Mouse (Mus musculus) forebrain, embryonic 16.5 days (tissue): Measurements from ENCODE around the gene Tanc1. TPM values are rescaled to one million over a fixed set of nuclear protein-coding genes. Genes with fewer than 3 reads are reported as not detected.

Experiments used
- ATAC-seq: fragments of 200-750 bp; cut with Nextera tagmentation; 2 replicates; pipeline ENCODE4 v1.8.0; 2017; ENCODE audit warnings: mild to moderate bottlenecking, moderate library complexity
- H3K27ac ChIP-seq: fragments of 300-500 bp; sonication (generic); 2 replicates; pipeline ENCODE4 v1.5.1; 2014; ENCODE audit warnings: low read length, control low read depth
- H3K27me3 ChIP-seq: fragments of 300-500 bp; sonication (generic); replicated peaks from 2 replicates; pipeline ENCODE4 v1.6.1; 2014; ENCODE audit warnings: low read length; ENCODE audit not compliant: control insufficient read depth, insufficient read depth
- H3K36me3 ChIP-seq: fragments of 300-500 bp; sonication (generic); 2 replicates; pipeline ENCODE4 v1.6.1; 2014; ENCODE audit not compliant: control insufficient read depth, insufficient read depth
- H3K4me1 ChIP-seq: fragments of 300-500 bp; sonication (generic); replicated peaks from 2 replicates; pipeline ENCODE4 v1.6.1; 2014; ENCODE audit warnings: low read length; ENCODE audit not compliant: control insufficient read depth, insufficient read depth
- H3K4me2 ChIP-seq: fragments of 300-500 bp; sonication (generic); 2 replicates; pipeline ENCODE4 v1.6.1; 2014; ENCODE audit warnings: mild to moderate bottlenecking, low read length, control low read depth
- H3K4me3 ChIP-seq: fragments of 300-500 bp; sonication (generic); replicated peaks from 2 replicates; pipeline ENCODE4 v1.5.1; 2014; ENCODE audit warnings: mild to moderate bottlenecking, low read length, control low read depth
- H3K9ac ChIP-seq: fragments of 300-500 bp; sonication (generic); replicated peaks from 2 replicates; pipeline ENCODE4 v1.6.1; 2014; ENCODE audit warnings: low read depth, low read length, control low read depth
- H3K9me3 ChIP-seq: fragments of 300-500 bp; sonication (generic); 2 replicates; pipeline ENCODE4 v1.6.1; 2016; ENCODE audit warnings: low read length; ENCODE audit not compliant: control insufficient read depth
- WGBS: fragments of 180-500 bp; shearing (Covaris S2); extraction: QIAGEN DNeasy Blood & Tissue Kit; methylation state at CpG from one replicate; pipeline ENCODE4 v1.1.7; 2014; 5-methylcytosine and 5-hydroxymethylcytosine counted together
- polyA plus RNA-seq: library from polyadenylated mRNA; unstranded; fragments of >200 nt; fragmentation: Nextera tagmentation; extraction: Ambion mirVana; gene quantifications from 2 replicates; pipeline ENCODE4 v1.2.1, GENCODE M21; 2015

The Tanc1 gene
- polyA plus RNA-seq, 1 experiment from 2014 or later = 10.7 TPM

GRCm38 (mm10) chr2:59699893-59700292 lies 88.1 kb downstream of the Tanc1 start:
- H3K27ac ChIP-seq = no peak overlapping the region
- 83% methylated on average over 9 of the region's 9 CpGs for WGBS
- H3K4me3 ChIP-seq = no peak overlapping the region
- H3K4me2 ChIP-seq = no peak overlapping the region
- no peaks in the 10 kb centered on the region for H3K9me3 ChIP-seq
- no peak for ATAC-seq
- no peak overlapping the region for H3K9ac ChIP-seq
- peaks cover 14% of the 10 kb centered on the region for H3K4me1 ChIP-seq
- no peaks in the 10 kb centered on the region for H3K36me3 ChIP-seq
- H3K27me3 ChIP-seq = no peaks in the 10 kb centered on the region

- H3K36me3 ChIP-seq = no peaks in the 10 kb centered on the region
- no peak for ATAC-seq
- no peak overlapping the region for H3K4me2 ChIP-seq
- H3K27ac ChIP-seq = no peak overlapping the region
- no peaks in the 10 kb centered on the region for H3K9me3 ChIP-seq
- H3K9ac ChIP-seq = no peak overlapping the region
- H3K27me3 ChIP-seq = no peaks in the 10 kb centered on the region
- no peaks in the 10 kb centered on the region for H3K4me1 ChIP-seq
- no peak overlapping the region for H3K4me3 ChIP-seq
- WGBS = 51% methylated on average over 12 of the region's 12 CpGs
Observed at GRCm38 (mm10) chr2:59705221-59705620, 93.4 kb downstream of the Tanc1 start.

DNA sequence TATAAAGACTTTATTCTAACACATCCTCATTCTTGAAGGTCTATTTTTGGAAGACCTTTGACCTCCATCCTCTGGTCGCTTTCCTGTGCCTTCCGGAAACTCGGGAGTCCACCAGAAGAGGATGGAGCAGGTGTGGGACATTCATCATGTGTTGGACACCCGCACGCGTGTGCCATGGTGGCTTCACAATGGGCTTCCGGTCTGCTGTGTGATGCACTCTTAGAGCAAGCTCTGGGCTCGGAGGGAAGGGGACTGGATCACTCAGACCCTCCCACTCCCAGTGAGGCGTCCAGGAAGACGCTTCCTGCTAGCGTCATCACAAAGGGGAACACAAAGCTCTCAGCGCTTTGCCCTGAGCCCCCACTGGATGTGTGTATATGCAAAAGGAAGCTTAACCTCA lies 95.0 kb downstream of the Tanc1 start:
- Histone ChIP-seq H3K27ac (no peak overlapping the region), H3K36me3 (no peaks in the 10 kb centered on the region), H3K27me3 (no peaks in the 10 kb centered on the region), H3K4me2 (no peak overlapping the region), H3K9ac (no peak overlapping the region), H3K9me3 (no peaks in the 10 kb centered on the region), H3K4me3 (no peak overlapping the region), H3K4me1 (no peaks in the 10 kb centered on the region)
- 89% methylated on average over 12 of the region's 12 CpGs for WGBS
- ATAC-seq = no peak

DNA sequence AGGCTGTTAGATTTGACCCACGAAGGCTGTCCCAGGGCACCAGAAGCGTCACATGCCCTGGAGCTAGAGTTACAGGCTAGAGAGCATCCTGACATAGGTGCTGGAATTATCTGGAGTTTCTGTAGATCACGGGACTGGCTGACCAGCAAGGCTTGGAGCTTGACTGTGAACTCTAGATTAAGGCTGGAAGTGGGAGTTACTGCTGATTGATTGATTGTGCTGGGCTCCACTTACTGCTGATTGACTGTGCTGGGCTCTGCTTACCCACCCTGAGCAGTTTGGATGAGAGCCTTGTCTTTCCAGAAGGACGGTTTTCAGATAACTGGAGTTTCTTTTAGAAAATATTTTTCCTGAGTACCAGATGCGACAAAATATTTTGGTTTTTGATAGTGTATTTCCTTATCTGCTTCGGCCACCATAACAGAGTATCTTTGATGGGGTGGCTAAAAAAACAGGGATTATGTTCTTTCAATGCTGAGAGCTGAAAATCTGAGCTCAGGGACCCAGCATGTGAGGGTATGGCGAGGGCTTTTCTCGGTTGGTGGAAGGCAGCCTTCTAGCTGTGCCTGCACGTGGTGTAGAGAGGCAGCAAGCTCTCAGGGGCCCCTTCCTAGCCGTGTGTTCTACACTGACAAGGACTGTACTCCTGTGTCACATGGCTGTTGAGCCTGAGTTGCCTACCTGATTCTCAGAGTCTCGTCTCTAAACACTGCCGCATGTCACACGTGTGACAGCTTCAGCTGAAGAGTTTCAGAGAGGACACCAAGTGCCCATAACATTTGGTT lies 96.3 kb downstream of the Tanc1 start:
- no peak for ATAC-seq

GRCm38 (mm10) chr2:59710771-59711170 lies 98.9 kb downstream of the Tanc1 start:
- no peak overlapping the region for H3K4me2 ChIP-seq
- no peak overlapping the region for H3K4me3 ChIP-seq
- no peaks in the 10 kb centered on the region; the same call in 1 of the 2 replicates for H3K4me1 ChIP-seq
- no peak for ATAC-seq
- H3K9me3 ChIP-seq = no peaks in the 10 kb centered on the region
- no peaks in the 10 kb centered on the region for H3K27me3 ChIP-seq
- WGBS = 86% methylated on average over 6 of the region's 6 CpGs
- H3K9ac ChIP-seq = no peak overlapping the region
- no peaks in the 10 kb centered on the region for H3K36me3 ChIP-seq
- H3K27ac ChIP-seq = no peak overlapping the region

More for the DNA sequence above, 96.3 kb downstream of the Tanc1 start:
- no peak overlapping the region for H3K4me2 ChIP-seq
- no peaks in the 10 kb centered on the region for H3K9me3 ChIP-seq
- no peak overlapping the region for H3K27ac ChIP-seq
- H3K9ac ChIP-seq = no peak overlapping the region
- no peaks in the 10 kb centered on the region for H3K27me3 ChIP-seq
- no peak overlapping the region for H3K4me3 ChIP-seq
- H3K36me3 ChIP-seq = no peaks in the 10 kb centered on the region
- WGBS = 74% methylated on average over 13 of the region's 13 CpGs
- H3K4me1 ChIP-seq = no peaks in the 10 kb centered on the region; the same call in 1 of the 2 replicates

GRCm38 (mm10) chr2:59711992-59712391 lies 100.2 kb downstream of the Tanc1 start:
- ATAC-seq = no peak
- H3K27ac ChIP-seq = no peak overlapping the region
- no peak overlapping the region for H3K4me3 ChIP-seq

DNA sequence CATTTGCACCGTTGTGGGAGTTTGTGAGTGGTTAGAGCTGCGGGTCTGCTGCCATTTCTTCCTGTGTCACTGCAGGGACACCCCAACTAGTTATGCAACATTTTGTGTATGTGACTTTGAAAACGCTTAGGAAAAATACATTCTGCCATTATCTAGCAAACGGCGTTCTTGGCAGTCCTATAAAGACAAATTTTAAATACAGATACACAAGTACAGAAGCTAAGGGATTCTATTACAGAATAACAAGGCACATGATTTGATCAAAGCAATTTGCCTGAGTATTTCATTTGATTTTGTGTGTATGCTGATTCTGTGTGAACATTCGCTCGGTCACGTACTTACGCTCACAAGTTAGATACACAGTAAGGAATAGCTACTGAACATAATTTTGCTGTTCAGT lies 100.6 kb downstream of the Tanc1 start:
- Histone ChIP-seq H3K4me1 (no peaks in the 10 kb centered on the region; the same call in 1 of the 2 replicates), H3K9ac (no peak overlapping the region), H3K9me3 (no peaks in the 10 kb centered on the region), H3K27me3 (no peaks in the 10 kb centered on the region), H3K4me2 (no peak overlapping the region), H3K36me3 (no peaks in the 10 kb centered on the region), H3K4me3 (no peak overlapping the region), H3K27ac (no peak overlapping the region)
- WGBS = 82% methylated on average over 9 of the region's 9 CpGs
- no peak for ATAC-seq

More at GRCm38 (mm10) chr2:59711992-59712391, 100.2 kb downstream of the Tanc1 start:
- Histone ChIP-seq H3K4me2 (no peak overlapping the region), H3K36me3 (no peaks in the 10 kb centered on the region), H3K27me3 (no peaks in the 10 kb centered on the region), H3K9me3 (no peaks in the 10 kb centered on the region), H3K9ac (no peak overlapping the region), H3K4me1 (no peaks in the 10 kb centered on the region; the same call in 1 of the 2 replicates)
- WGBS = 89% methylated on average over 8 of the region's 8 CpGs

- Histone ChIP-seq H3K4me2 (no peak overlapping the region), H3K9ac (no peak overlapping the region), H3K4me3 (no peak overlapping the region), H3K9me3 (no peaks in the 10 kb centered on the region), H3K27ac (no peak overlapping the region), H3K27me3 (no peaks in the 10 kb centered on the region), H3K36me3 (no peaks in the 10 kb centered on the region), H3K4me1 (peaks cover 3% of the 10 kb centered on the region)
- ATAC-seq = no peak
- 60% methylated on average over 9 of the region's 9 CpGs for WGBS
Observed at GRCm38 (mm10) chr2:59713626-59714556, 102.0 kb downstream of the Tanc1 start.

DNA sequence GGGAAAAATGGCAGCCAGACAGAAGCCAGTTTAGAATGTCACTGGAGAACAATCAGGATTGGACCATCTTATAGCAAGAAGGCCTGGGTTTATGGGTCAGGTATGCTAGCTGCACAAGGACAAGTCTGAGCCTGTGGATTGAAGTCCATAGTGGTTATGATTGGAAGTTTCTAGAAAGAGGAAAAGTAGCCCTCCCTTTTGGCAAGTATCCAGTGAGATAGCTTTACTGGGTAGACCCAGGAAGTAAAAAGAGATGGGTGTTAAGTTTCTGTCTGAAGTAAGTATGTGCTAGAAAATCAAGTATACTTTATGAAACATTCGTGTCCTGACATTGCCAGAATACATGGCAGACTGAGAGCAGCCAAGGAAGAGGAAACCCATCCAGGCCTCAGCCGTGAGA lies 103.2 kb downstream of the Tanc1 start:
- no peak overlapping the region for H3K4me3 ChIP-seq
- ATAC-seq = no peak
- no peak overlapping the region for H3K9ac ChIP-seq
- no peak overlapping the region for H3K27ac ChIP-seq
- no peak overlapping the region for H3K4me2 ChIP-seq
- WGBS = 88% methylated on average over 2 of the region's 2 CpGs
- no peaks in the 10 kb centered on the region for H3K27me3 ChIP-seq
- H3K4me1 ChIP-seq = peaks cover 3% of the 10 kb centered on the region
- H3K9me3 ChIP-seq = no peaks in the 10 kb centered on the region
- no peaks in the 10 kb centered on the region for H3K36me3 ChIP-seq
